Mouse (Mus musculus): ENCODE results near the gene Cttnbp2nl.
A peak's percentile ranks its signal among the peaks of the same experiment; 100 is the strongest.

Cttnbp2nl gene

GRCm38 (mm10) chr3:105052937-105053697, at the start of gene Cttnbp2nl:
Gene Cttnbp2nl, minus strand, starts transcription at chr3:105053146.
- peak; percentile 82 to 91 for DNase-seq (ENCODE audit: low spot score in 2 of 2)

DNA sequence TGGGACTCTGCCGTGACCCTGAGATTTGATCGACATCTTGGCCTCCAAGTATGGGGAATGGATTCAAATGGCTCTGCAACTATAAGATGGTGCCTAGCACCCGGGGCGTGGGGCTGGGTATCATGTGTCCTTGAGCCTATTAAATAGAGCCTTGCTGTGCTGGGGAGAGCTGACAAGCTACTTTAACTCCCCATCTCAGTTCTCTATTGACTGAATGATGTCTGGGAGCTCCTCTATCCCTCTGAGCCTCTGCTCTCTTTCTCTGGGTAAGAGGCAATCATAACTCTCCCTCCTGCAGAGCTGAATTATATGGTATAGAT, 47.3 kb upstream of the Cttnbp2nl start:
- DNase-seq (ENCODE audit: low spot score in 2 of 2), result no peak

GRCm38 (mm10) chr3:105099526-105100269, 46.8 kb upstream of the Cttnbp2nl start:
- no peak for DNase-seq (ENCODE audit: low spot score in 2 of 2)

DNA sequence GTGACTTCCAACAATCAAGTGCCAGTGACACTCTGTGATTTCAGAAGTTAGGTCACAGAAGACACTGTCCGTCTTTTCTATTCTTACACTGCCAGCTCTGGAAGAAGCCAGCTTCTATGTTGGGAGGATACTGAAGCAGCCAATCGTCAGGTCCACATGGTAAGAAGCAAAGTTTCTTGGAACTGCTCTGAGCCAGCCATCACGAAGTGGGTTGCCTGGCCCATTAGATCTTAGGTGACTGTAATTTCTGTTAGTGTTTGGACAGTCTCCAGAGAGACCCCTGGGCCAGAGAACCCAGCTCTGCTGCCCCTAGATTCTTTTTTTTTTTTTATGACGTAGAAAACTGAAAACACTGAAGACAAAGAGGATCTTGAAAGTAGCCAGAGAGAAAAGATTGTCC, 44.6 kb upstream of the Cttnbp2nl start:
- no peak for DNase-seq (ENCODE audit: low spot score in 2 of 2)

- no peak for DNase-seq (ENCODE audit: low spot score in 2 of 2)
These were observed 42.1 kb upstream of the Cttnbp2nl start for GRCm38 (mm10) chr3:105095026-105095425.

DNA sequence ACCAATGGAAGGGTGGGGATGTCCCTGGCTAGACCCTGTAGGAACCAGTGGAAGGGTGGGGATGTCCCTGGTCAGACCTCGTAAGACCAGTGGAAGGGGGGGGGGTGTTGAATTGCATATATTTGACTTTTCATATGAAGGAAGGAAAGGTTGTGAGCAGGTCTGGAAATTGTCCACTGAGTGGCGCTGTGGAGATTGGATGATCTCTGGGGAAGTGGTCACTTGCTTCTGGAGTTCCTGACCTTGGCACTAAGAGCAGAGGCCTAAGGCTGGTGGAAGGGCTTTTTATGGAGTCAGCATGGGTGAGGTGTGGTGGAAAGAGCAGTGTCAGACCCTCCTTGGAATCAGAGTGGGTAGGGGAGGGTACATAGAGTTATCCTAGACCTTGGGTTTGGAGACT, 41.5 kb upstream of the Cttnbp2nl start:
- DNase-seq (ENCODE audit: low spot score in 2 of 2), result no peak

GRCm38 (mm10) chr3:105092721-105093505, 40.0 kb upstream of the Cttnbp2nl start:
- DNase-seq (ENCODE audit: low spot score in 2 of 2), result no peak

DNA sequence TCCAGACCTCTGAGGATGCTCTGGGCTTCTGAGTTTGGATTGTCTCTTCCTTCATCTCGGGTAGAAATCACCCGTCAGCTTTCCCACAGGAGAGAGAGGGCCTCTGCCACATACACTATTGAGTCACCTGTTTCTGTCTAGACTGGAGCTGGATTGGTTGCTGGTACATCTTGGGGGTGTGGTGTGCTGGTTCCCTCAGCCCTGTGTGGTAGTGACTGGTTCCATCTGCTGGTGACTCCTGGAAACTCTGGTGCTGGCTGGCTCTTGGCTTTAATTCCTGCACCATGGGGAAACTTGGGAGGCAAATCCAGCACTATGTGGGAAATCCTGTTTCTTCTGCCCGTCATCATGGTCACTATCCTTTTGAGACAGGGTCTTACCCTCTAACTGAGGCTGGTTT, 38.0 kb upstream of the Cttnbp2nl start:
- DNase-seq (ENCODE audit: low spot score in 2 of 2), result no peak

DNA sequence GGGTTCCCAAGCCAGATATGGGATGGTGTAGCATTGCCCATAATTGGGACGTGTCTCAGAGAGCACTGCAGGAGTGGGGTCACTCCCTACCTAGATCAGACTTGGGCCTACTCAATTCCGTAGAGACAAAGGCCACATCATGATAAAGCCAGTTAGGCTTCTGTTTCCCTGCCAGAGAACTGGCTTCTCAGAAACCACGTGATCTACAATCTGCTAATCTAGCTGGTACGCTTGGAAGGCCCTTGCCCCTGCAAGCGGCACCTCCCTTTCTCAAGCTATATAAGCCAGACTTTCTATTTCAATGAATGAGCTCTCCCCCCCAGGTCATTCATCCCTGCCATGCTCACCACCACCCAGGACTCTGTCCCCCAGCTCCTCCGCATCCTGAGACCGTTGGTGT, 37.2 kb upstream of the Cttnbp2nl start:
- DNase-seq (ENCODE audit: low spot score in 2 of 2), result no peak

- DNase-seq (ENCODE audit: low spot score in 2 of 2), result no peak
These were observed 35.7 kb upstream of the Cttnbp2nl start for GRCm38 (mm10) chr3:105088638-105089037.

DNA sequence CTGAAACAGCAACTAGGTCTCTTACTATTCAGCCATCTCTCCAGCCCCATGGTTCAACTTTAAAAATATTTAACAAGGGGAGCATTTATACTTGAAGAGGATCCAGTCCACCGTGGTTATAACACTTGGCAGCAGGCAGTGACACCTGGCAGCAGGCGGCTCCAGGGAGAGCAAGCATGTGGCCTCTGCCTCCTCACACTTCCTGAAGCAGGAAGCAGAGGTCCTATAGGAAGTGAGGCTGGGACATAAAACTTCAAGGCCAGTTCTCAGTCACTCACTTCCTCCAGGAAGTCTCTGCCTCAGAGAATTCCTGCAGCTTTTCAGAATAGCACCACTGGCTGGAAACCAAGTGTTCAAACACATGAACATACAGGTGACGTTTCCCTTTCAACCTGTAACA, 34.4 kb upstream of the Cttnbp2nl start:
- no peak for DNase-seq (ENCODE audit: low spot score in 2 of 2)

DNA sequence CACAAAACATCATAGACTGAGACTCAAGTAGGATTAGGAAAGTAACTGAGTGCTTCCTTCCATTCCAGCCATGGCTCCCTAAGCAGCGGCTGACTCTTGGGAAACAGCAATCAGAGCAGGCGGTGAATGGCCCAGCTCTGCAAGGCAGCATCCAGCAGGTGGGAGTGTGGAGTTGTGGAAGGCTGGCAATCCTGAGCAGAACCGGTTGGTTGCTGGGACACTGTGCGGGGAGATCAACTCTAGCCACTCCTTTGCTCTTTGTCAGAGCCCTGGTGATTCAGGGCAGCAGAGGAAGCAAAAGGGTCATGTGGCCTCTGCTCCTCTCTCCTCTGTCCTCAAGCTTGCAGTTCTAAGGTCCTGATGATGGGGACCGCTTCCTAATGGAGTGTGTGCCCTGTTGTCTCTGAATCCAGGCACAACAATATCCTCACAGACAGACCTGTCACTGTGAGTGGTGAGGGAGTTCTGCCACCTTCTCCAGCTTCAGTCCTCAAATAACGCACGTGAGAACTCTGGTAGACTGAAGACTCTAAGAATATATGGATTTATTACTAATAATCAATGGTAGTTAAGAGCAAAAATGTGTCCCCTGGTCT, 25.4 kb upstream of the Cttnbp2nl start:
- no peak for DNase-seq (ENCODE audit: low spot score in 2 of 2)

- DNase-seq (ENCODE audit: low spot score in 2 of 2), result no peak
These were observed 22.9 kb upstream of the Cttnbp2nl start for GRCm38 (mm10) chr3:105075796-105076195.

DNA sequence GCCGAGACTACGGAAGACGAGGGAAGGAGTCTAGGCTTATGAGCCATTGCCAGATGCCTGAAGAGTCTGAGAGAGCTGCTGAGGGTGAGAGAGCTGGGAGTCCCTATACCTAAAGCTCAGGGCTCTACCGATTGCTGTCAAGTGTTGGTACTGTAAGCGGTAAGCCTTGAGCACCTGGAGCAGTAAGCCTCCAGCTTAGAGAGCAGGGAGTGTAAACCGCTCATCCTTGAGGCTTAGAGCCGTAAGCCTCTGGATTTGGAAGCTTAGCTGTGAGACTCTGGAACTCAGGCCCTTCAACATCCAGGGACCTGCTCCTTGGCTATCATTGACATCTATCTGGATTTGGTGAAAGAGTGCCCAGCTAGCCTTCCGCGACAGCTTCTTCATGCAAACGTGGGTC, 19.6 kb upstream of the Cttnbp2nl start:
- no peak for DNase-seq (ENCODE audit: low spot score in 2 of 2)

GRCm38 (mm10) chr3:105071251-105071650, 18.3 kb upstream of the Cttnbp2nl start:
- no peak for DNase-seq (ENCODE audit: low spot score in 2 of 2)

GRCm38 (mm10) chr3:105070553-105070952, 17.6 kb upstream of the Cttnbp2nl start:
- no peak for DNase-seq (ENCODE audit: low spot score in 2 of 2)

- DNase-seq (ENCODE audit: low spot score in 2 of 2), result no peak
These were observed 13.6 kb upstream of the Cttnbp2nl start, which contains the start of gene 4930564D02Rik for GRCm38 (mm10) chr3:105066544-105066943. Gene 4930564D02Rik, plus strand, starts transcription at chr3:105066844.

DNA sequence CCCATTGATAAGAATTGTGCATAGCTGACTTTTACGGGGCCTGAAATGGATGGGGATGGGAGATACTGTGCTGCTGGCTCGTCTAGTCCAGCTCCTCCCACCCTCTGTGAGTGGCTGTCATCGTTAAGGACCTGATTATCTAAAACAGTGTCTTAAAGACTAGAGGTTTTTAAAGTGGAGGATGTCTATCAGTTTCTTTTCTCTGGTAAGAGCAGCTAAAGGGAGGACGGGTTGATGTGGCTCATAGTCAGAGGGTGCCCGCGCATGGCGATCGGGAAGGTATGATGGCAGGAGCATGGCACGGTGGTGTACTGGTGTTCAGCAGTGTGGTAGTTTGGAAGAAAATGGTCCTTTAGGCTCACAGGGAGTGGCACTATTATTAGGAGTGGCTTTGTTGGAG, 9.7 kb upstream of the Cttnbp2nl start:
- DNase-seq (ENCODE audit: low spot score in 2 of 2), result no peak

GRCm38 (mm10) chr3:105061991-105062390, 9.0 kb upstream of the Cttnbp2nl start:
- DNase-seq (ENCODE audit: low spot score in 2 of 2), result no peak

DNA sequence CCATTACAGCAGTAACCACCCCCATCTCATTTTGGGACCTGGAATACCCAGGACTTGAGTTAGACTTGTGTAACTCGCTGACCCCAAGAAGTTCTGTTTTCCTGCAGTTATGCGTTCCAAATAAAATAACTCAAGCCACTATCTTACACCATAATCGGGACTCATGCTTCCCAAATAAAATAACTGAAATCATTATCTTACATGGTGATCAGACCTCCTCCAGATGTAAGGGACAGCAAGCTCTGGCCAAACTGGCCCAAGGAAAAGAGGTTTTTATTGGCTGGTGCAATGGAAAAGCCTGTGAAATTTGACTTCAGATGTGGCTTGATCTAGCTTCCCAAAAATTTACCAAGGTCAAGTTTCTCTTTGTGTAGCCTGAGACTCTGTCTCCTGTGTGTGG, 8.6 kb upstream of the Cttnbp2nl start:
- DNase-seq (ENCODE audit: low spot score in 2 of 2), result no peak

GRCm38 (mm10) chr3:105060992-105061391, 8.0 kb upstream of the Cttnbp2nl start:
- DNase-seq (ENCODE audit: low spot score in 2 of 2), result no peak

DNA sequence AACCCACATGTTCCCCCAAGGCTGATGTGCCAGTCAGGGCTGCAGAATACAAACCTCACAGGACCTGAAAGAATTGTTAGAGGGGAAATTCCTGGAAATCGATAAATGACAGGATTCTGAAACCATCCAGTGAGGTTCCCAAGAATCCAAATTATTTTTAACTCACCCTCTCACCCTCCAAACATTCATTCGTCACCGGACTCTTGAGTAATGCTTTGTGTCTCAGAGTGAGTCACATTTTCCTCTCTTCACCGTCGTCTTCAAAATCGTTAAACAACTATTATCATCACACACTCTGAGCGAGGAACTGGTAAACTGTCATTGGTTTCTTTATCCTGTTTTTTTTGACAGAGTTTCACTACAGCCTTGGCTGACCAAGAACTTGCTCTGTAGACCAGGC, 7.0 kb upstream of the Cttnbp2nl start:
- no peak for DNase-seq (ENCODE audit: low spot score in 2 of 2)

Measured in thymus, postnatal 10 days (tissue).